Mouse (Mus musculus) heart, embryonic 14.5 days (tissue): ENCODE data around the gene Tmem102. TPM values are rescaled to one million over a fixed set of nuclear protein-coding genes. Genes with fewer than 3 reads are reported as not detected.

ENCODE experiments used
- ATAC-seq: fragments of 200-750 bp; cut with Nextera tagmentation; 2 replicates; pipeline ENCODE4 v1.8.0; 2017; ENCODE audit warnings: low read depth, moderate TSS enrichment; ENCODE audit not compliant: insufficient number of reproducible peaks, insufficient read depth, low FRiP score
- H3K27ac ChIP-seq, 2 experiments: fragments of 200-500 bp in 1 of 2; fragments of 300-500 bp in 1 of 2; sonication (generic) in 1 of 2; replicated peaks in 1 of 2; 2 replicates each; pipeline ENCODE4 v1.5.1; 2012 to 2014; ENCODE audit warnings: low read depth in 2 of 2, low read length in 2 of 2, control low read depth in 1 of 2, mild to moderate bottlenecking in 1 of 2, mixed read lengths in 1 of 2; ENCODE audit not compliant: control insufficient read depth in 1 of 2, insufficient read depth in 1 of 2
- H3K27me3 ChIP-seq: fragments of 300-500 bp; sonication (generic); 2 replicates; pipeline ENCODE4 v1.6.1; 2014; ENCODE audit warnings: mild to moderate bottlenecking, low read length, control low read depth; ENCODE audit not compliant: control insufficient read depth, insufficient read depth
- H3K36me3 ChIP-seq: fragments of 300-500 bp; sonication (generic); 2 replicates; pipeline ENCODE4 v1.6.1; 2014; ENCODE audit warnings: mild to moderate bottlenecking, control low read depth, low read length, mixed read lengths; ENCODE audit not compliant: control insufficient read depth, insufficient read depth
- H3K4me1 ChIP-seq, 2 experiments: fragments of 200-500 bp in 1 of 2; fragments of 300-500 bp in 1 of 2; sonication (generic) in 1 of 2; 2 replicates each; pipeline ENCODE4 v1.6.1; 2012 to 2014; ENCODE audit warnings: low read length in 2 of 2, control low read depth in 1 of 2, mixed read lengths in 1 of 2; ENCODE audit not compliant: control insufficient read depth in 2 of 2, insufficient read depth in 2 of 2
- H3K4me2 ChIP-seq: fragments of 300-500 bp; sonication (generic); 2 replicates; pipeline ENCODE4 v1.6.1; 2014; ENCODE audit warnings: mild to moderate bottlenecking, low read length
- H3K4me3 ChIP-seq, 2 experiments: fragments of 200-500 bp in 1 of 2; fragments of 300-500 bp in 1 of 2; sonication (generic) in 1 of 2; 2 replicates each; pipeline ENCODE4 v1.5.1; 2012 to 2014; ENCODE audit warnings: low read length in 2 of 2, mild to moderate bottlenecking in 2 of 2, control low read depth in 1 of 2, low read depth in 1 of 2, moderate library complexity in 1 of 2; ENCODE audit not compliant: control insufficient read depth in 1 of 2, insufficient read depth in 1 of 2
- H3K9ac ChIP-seq: fragments of 300-500 bp; sonication (generic); 2 replicates; pipeline ENCODE4 v1.6.1; 2014; ENCODE audit warnings: mild to moderate bottlenecking, low read length
- H3K9me3 ChIP-seq: fragments of 300-500 bp; sonication (generic); 2 replicates; pipeline ENCODE4 v1.6.1; 2016; ENCODE audit warnings: low read length, control low read depth; ENCODE audit not compliant: control insufficient read depth
- WGBS: fragments of 180-500 bp; shearing (Covaris S2); extraction: QIAGEN DNeasy Blood & Tissue Kit; methylation state at CpG from one replicate; pipeline ENCODE4 v1.1.7; 2014; 5-methylcytosine and 5-hydroxymethylcytosine counted together
- polyA plus RNA-seq: library from polyadenylated mRNA; unstranded; fragments of >200 nt; fragmentation: Nextera tagmentation; extraction: Ambion mirVana; gene quantifications from 2 replicates; pipeline ENCODE4 v1.2.1, GENCODE M21; 2014

Tmem102 gene
- polyA plus RNA-seq, 1 experiment from 2014 or later, result 1.8 TPM

DNA sequence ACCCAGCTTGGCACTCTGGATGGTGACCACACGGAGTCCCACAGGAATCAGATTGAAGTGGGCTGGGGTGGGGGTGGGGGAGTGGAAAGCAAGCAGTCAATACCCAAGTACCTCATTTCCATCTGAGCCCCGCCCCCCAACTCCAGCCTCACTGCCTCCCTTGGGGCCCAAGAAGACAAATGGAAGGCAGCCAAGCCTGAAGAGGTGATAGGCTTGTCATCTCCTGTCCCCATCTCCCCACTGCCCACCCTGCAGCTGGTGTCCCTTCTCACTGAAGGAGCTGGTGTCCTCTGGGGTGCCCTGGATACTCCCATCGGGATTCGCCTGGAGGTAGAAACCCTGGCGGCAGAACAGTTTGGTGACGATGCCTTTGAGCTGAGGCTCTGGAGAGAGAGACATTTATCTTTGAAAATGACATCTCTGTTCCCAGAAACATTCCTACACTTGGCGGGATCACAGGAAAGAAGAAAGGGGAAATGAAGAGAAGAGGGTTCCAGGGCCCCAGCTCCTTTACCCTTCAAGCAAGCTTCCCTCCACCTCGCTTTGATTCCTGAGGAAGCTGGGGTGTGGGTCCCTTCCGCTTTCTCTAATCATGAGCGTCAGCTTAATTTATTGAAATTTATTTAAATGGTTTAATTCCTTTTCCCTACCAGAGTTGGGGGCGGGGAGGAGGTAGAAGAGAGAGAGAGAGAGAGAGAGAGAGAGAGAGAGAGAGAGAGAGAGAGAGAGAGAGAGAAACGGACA, 5.9 kb downstream of the Tmem102 start:
- Histone ChIP-seq H3K36me3 (no peaks in the 10 kb centered on the region), H3K4me2 (peak overlapping the region; percentile 95), H3K27me3 (peaks cover 15% of the 10 kb centered on the region), H3K27ac (no peak overlapping the region), H3K4me3 (peak overlapping the region; percentile 46 to 51; a peak in 3 of 4 replicates), H3K9ac (peak overlapping the region; percentile 69), H3K4me1 (peaks cover 22 to 54% of the 10 kb centered on the region in 2 experiments), H3K9me3 (no peaks in the 10 kb centered on the region)
- WGBS, result 37% methylated on average over 11 of the region's 12 CpGs
- ATAC-seq, result no peak

GRCm38 (mm10) chr11:69797924-69798323, 7.5 kb downstream of the Tmem102 start:
- H3K9me3 ChIP-seq, result no peaks in the 10 kb centered on the region
- H3K27ac ChIP-seq, result no peak overlapping the region
- no peaks in the 10 kb centered on the region for H3K36me3 ChIP-seq
- H3K9ac ChIP-seq, result no peak overlapping the region
- no peak for ATAC-seq
- H3K4me3 ChIP-seq, result no peak overlapping the region
- peaks cover 12 to 43% of the 10 kb centered on the region in 2 experiments; a peak in 3 of 4 replicates for H3K4me1 ChIP-seq
- H3K4me2 ChIP-seq, result no peak overlapping the region
- 69% methylated on average over 7 of the region's 7 CpGs for WGBS
- H3K27me3 ChIP-seq, result peaks cover 15% of the 10 kb centered on the region

DNA sequence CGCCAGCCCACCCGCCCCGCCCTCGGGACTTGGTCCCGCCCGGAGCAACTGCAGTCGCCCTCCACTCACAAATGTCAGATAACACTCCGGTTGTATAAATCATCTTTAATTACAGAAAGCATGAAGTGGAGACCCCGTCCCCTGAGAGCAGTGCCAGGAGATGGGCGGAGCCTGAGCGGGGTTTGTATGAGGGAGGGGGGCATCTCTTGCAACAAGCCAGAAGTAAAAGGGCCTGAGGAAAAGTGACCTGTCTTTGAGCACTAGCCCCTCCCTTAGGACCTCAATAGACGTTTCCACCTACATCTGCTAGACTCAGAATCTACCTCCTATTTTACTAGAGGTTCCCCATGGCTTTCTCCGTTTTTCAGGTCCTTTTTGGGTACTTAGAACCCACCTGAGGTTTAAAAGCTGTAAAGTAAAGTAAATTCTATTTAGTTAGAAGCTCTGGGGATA, 9.4 kb downstream of the Tmem102 start:
- Histone ChIP-seq H3K9ac (peak overlapping the region; percentile 73), H3K4me2 (peak overlapping the region; percentile 96), H3K9me3 (no peaks in the 10 kb centered on the region), H3K27ac (peak overlapping the region in 1 of 2 experiments; percentile 58; a peak in 1 of 4 replicates), H3K36me3 (no peaks in the 10 kb centered on the region), H3K4me3 (peak overlapping the region; percentile 59 to 61), H3K27me3 (peaks cover 8% of the 10 kb centered on the region; the same call in 1 of the 2 replicates), H3K4me1 (peaks cover 12 to 28% of the 10 kb centered on the region in 2 experiments; a peak in 3 of 4 replicates)
- no peak for ATAC-seq
- WGBS, result 5% methylated on average over 13 of the region's 13 CpGs

- Histone ChIP-seq H3K4me3 (peak within 1 kb of the TSS; percentile 59 to 61), H3K4me2 (peak within 1 kb of the TSS; percentile 96), H3K27ac (peak within 1 kb of the TSS; percentile 46 to 58), H3K36me3 (no peaks in the 10 kb centered on the region), H3K9me3 (no peaks in the 10 kb centered on the region), H3K4me1 (peaks cover 12 to 22% of the 10 kb centered on the region in 2 experiments; a peak in 3 of 4 replicates), H3K9ac (peak within 1 kb of the TSS; percentile 73), H3K27me3 (peaks cover 8% of the 10 kb centered on the region; the same call in 1 of the 2 replicates)
- 2% methylated on average over 52 of the region's 52 CpGs for WGBS
- ATAC-seq, result peak; percentile 95
Observed at GRCm38 (mm10) chr11:69795168-69795982, 10.0 kb downstream of the Tmem102 start, which contains the start of gene Chrnb1. Gene Chrnb1, minus strand, starts transcription at chr11:69795943.

DNA sequence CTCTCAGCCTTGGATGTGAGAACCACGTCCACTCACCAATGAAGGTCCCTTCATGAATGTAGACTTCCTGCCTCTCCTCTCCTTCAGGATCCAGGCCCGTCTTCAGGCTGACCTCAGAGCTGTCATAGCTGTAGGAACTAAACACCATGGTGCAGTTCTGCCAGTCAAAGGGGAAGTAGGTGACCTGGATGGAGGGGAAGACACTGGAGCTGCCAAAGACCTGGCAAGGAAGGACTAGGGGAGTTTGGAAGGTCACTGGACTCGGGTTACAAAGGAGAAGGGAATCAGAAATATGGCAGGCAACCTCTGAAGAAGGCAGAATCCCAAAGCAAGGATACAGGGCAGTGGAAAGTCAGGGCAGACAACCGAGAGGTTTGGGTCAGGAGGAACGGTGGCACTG, 12.0 kb downstream of the Tmem102 start:
- 73% methylated on average over 5 of the region's 5 CpGs for WGBS
- H3K27ac ChIP-seq, result no peak overlapping the region
- no peak for ATAC-seq
- peaks cover 8% of the 10 kb centered on the region; the same call in 1 of the 2 replicates for H3K27me3 ChIP-seq
- H3K4me1 ChIP-seq, result peaks cover 6 to 7% of the 10 kb centered on the region in 2 experiments; a peak in 2 of 4 replicates
- H3K4me3 ChIP-seq, result no peak overlapping the region
- H3K9me3 ChIP-seq, result no peaks in the 10 kb centered on the region
- no peaks in the 10 kb centered on the region for H3K36me3 ChIP-seq
- H3K9ac ChIP-seq, result no peak overlapping the region
- H3K4me2 ChIP-seq, result no peak overlapping the region

GRCm38 (mm10) chr11:69791420-69791819, 14.0 kb downstream of the Tmem102 start:
- H3K36me3 ChIP-seq, result no peaks in the 10 kb centered on the region
- no peak overlapping the region for H3K27ac ChIP-seq
- no peaks in the 10 kb centered on the region for H3K9me3 ChIP-seq
- H3K4me3 ChIP-seq, result no peak overlapping the region
- no peak overlapping the region for H3K4me2 ChIP-seq
- peaks cover 6 to 7% of the 10 kb centered on the region in 2 experiments; a peak in 2 of 4 replicates for H3K4me1 ChIP-seq
- 63% methylated on average over 5 of the region's 5 CpGs for WGBS
- no peak for ATAC-seq
- peaks cover 3% of the 10 kb centered on the region; the same call in 1 of the 2 replicates for H3K27me3 ChIP-seq
- no peak overlapping the region for H3K9ac ChIP-seq

- no peaks in the 10 kb centered on the region for H3K36me3 ChIP-seq
- no peak overlapping the region for H3K9ac ChIP-seq
- H3K4me2 ChIP-seq, result no peak overlapping the region
- peaks cover 7% of the 10 kb centered on the region in 2 experiments; a peak in 2 of 4 replicates for H3K4me1 ChIP-seq
- no peaks in the 10 kb centered on the region for H3K27me3 ChIP-seq
- no peaks in the 10 kb centered on the region for H3K9me3 ChIP-seq
- H3K27ac ChIP-seq, result no peak overlapping the region
- 59% methylated on average over 5 of the region's 5 CpGs for WGBS
- no peak overlapping the region for H3K4me3 ChIP-seq
- ATAC-seq, result no peak
Observed at GRCm38 (mm10) chr11:69789431-69789830, 16.0 kb downstream of the Tmem102 start.
